Mouse (Mus musculus) T-cell, adult 66 days (primary cell): ENCODE data around the gene Olfr1130. TPM values are rescaled to one million over a fixed set of nuclear protein-coding genes. Genes with fewer than 3 reads are reported as not detected.

Experiments used
- total RNA-seq, 2 experiments: library from RNA; stranded (reverse); gene quantifications; 3 replicates in 1 of 2; 4 replicates in 1 of 2; pipeline ENCODE4 v1.2.4; 2023

The Olfr1130 gene
- not detected for total RNA-seq

GRCm38 (mm10) chr2:87605912-87606311, at the start of gene Olfr1130:
Gene Olfr1130 (plus strand): TSS chr2:87606212.

GRCm38 (mm10) chr2:87573602-87574001, 32.4 kb upstream of the Olfr1130 start, which contains the start of gene Olfr1129:
Gene Olfr1129 (plus strand): TSS chr2:87573902.

GRCm38 (mm10) chr2:87626804-87627203, 20.8 kb downstream of the Olfr1130 start, which contains the start of gene Olfr1131:
Gene Olfr1131 (plus strand): TSS chr2:87627104.

GRCm38 (mm10) chr2:87637435-87637834, 31.4 kb downstream of the Olfr1130 start, which contains the start of gene Olfr1132:
Gene Olfr1132 (minus strand): TSS chr2:87637535.

GRCm38 (mm10) chr2:87647274-87647673, 41.3 kb downstream of the Olfr1130 start, which contains the start of gene Olfr1133:
Gene Olfr1133 (minus strand): TSS chr2:87647374.

GRCm38 (mm10) chr2:87658360-87658759, 52.3 kb downstream of the Olfr1130 start, which contains the start of gene Olfr1134:
Gene Olfr1134 (minus strand): TSS chr2:87658460.

Other genes with a start within 250 kb of the Olfr1130 start
- gene Olfr1121, start 236.3 kb upstream of the Olfr1130 start, total RNA-seq = not detected
- under 1 TPM; 0.15 to 0.18 TPM for gene Olfr1122, start 220.4 kb upstream of the Olfr1130 start, total RNA-seq
- not detected for gene Olfr1123, start 189.6 kb upstream of the Olfr1130 start, total RNA-seq
- not detected for gene Olfr1124, start 175.9 kb upstream of the Olfr1130 start, total RNA-seq
- gene Olfr1126, start 152.2 kb upstream of the Olfr1130 start, total RNA-seq = not detected
- gene Pramel7, start 109.1 kb upstream of the Olfr1130 start, total RNA-seq = not detected
- gene Pramel6, start 99.6 kb upstream of the Olfr1130 start, total RNA-seq = not detected
- gene Olfr153, start 74.4 kb upstream of the Olfr1130 start, total RNA-seq = not detected
- gene Olfr1128, start 60.7 kb upstream of the Olfr1130 start, total RNA-seq = not detected
- not detected for gene Olfr1129, start 32.3 kb upstream of the Olfr1130 start, total RNA-seq
- gene Olfr1131, start 20.9 kb downstream of the Olfr1130 start, total RNA-seq = not detected
- gene Olfr1132, start 31.3 kb downstream of the Olfr1130 start, total RNA-seq = not detected
- not detected for gene Olfr1133, start 41.2 kb downstream of the Olfr1130 start, total RNA-seq
- gene Olfr1134, start 52.2 kb downstream of the Olfr1130 start, total RNA-seq = not detected
- not detected for gene Olfr1135, start 67.5 kb downstream of the Olfr1130 start, total RNA-seq
- gene Olfr1136, start 87.7 kb downstream of the Olfr1130 start, total RNA-seq = not detected
- gene Olfr1137, start 107.0 kb downstream of the Olfr1130 start, total RNA-seq = not detected
- gene Olfr1138, start 133.8 kb downstream of the Olfr1130 start, total RNA-seq = not detected
- not detected for gene Olfr1140, start 137.5 kb downstream of the Olfr1130 start, total RNA-seq
- gene Olfr1141, start 147.8 kb downstream of the Olfr1130 start, total RNA-seq = not detected
- not detected for gene Olfr152, start 173.3 kb downstream of the Olfr1130 start, total RNA-seq
- not detected for gene Olfr1143, start 194.4 kb downstream of the Olfr1130 start, total RNA-seq
- gene Olfr1145, start 203.6 kb downstream of the Olfr1130 start, total RNA-seq = not detected
- not detected for gene Olfr1148, start 224.3 kb downstream of the Olfr1130 start, total RNA-seq
- gene Olfr1150-ps1, start 237.8 kb downstream of the Olfr1130 start, total RNA-seq = not detected
- not detected for gene Olfr1151, start 249.7 kb downstream of the Olfr1130 start, total RNA-seq